Mouse (Mus musculus) c-Kit-negative CD71-positive TER-119-positive erythroid progenitor cells, embryonic 14.5 days (primary cell): ENCODE measurements around the gene Dusp3.

ENCODE experiments used
- DNase-seq: peaks from one replicate; pipeline ENCODE4 v3.0.0-alpha.2; 2013; ENCODE audit warnings: low read depth, low spot score

Gene Dusp3

GRCm38 (mm10) chr11:101986913-101987312 lies at the start of gene Dusp3:
Dusp3 (minus strand) TSS chr11:101987013.
- DNase-seq, result no peak

GRCm38 (mm10) chr11:102036336-102036735 lies 49.5 kb upstream of the Dusp3 start:
- DNase-seq, result no peak

GRCm38 (mm10) chr11:102035456-102035960 lies 48.7 kb upstream of the Dusp3 start:
- no peak for DNase-seq

GRCm38 (mm10) chr11:102034887-102035286 lies 48.1 kb upstream of the Dusp3 start:
- no peak for DNase-seq

- no peak for DNase-seq
Observed at GRCm38 (mm10) chr11:102033055-102033591, 46.3 kb upstream of the Dusp3 start.

- no peak for DNase-seq
Observed at GRCm38 (mm10) chr11:102031149-102031548, 44.3 kb upstream of the Dusp3 start.

- DNase-seq, result no peak
Observed at GRCm38 (mm10) chr11:102029966-102030365, 43.2 kb upstream of the Dusp3 start.

- no peak for DNase-seq
Observed at GRCm38 (mm10) chr11:102029304-102029703, 42.5 kb upstream of the Dusp3 start.

- DNase-seq, result no peak
Observed at GRCm38 (mm10) chr11:102028087-102028816, 41.4 kb upstream of the Dusp3 start, which contains the start of gene Mpp3. Mpp3 (minus strand) TSS chr11:102028461.

- DNase-seq, result no peak
Observed at GRCm38 (mm10) chr11:102027361-102028017, 40.7 kb upstream of the Dusp3 start.

- DNase-seq, result no peak
Observed at GRCm38 (mm10) chr11:102026694-102027360, 40.0 kb upstream of the Dusp3 start.

GRCm38 (mm10) chr11:102025991-102026660 lies 39.3 kb upstream of the Dusp3 start:
- no peak for DNase-seq

GRCm38 (mm10) chr11:102025354-102025753 lies 38.5 kb upstream of the Dusp3 start:
- no peak for DNase-seq

GRCm38 (mm10) chr11:102024875-102025274 lies 38.1 kb upstream of the Dusp3 start:
- no peak for DNase-seq

GRCm38 (mm10) chr11:102024084-102024758 lies 37.4 kb upstream of the Dusp3 start:
- no peak for DNase-seq

GRCm38 (mm10) chr11:102023406-102023805 lies 36.6 kb upstream of the Dusp3 start:
- DNase-seq, result no peak

GRCm38 (mm10) chr11:102021196-102021595 lies 34.4 kb upstream of the Dusp3 start:
- DNase-seq, result no peak

- DNase-seq, result no peak
Observed at GRCm38 (mm10) chr11:102019736-102020135, 32.9 kb upstream of the Dusp3 start.

- no peak for DNase-seq
Observed at GRCm38 (mm10) chr11:102016136-102016535, 29.3 kb upstream of the Dusp3 start.

GRCm38 (mm10) chr11:102015472-102015871 lies 28.7 kb upstream of the Dusp3 start:
- DNase-seq, result no peak

GRCm38 (mm10) chr11:102013201-102013600 lies 26.4 kb upstream of the Dusp3 start:
- DNase-seq, result no peak
